Mouse (Mus musculus) cortical plate, adult 2 months (tissue): ENCODE data around the gene Smo.

Source experiments
- CTCF ChIP-seq: fragments of 200-500 bp; IDR thresholded peaks from 2 replicates; pipeline ENCODE4 v1.5.1; 2011; ENCODE audit warnings: mild to moderate bottlenecking, control low read depth, low read length; ENCODE audit not compliant: insufficient read depth; ENCODE audit errors: extremely low read depth
- POLR2A ChIP-seq: fragments of 200-500 bp; IDR thresholded peaks from 2 replicates; pipeline ENCODE4 v1.6.1; 2011; ENCODE audit warnings: mild to moderate bottlenecking, low read length, control low read depth; ENCODE audit not compliant: insufficient read depth; ENCODE audit errors: extremely low read depth

- TF ChIP-seq CTCF: no peak
- no peak for TF ChIP-seq POLR2A
These were observed 21.2 kb downstream of the Smo start for GRCm38 (mm10) chr6:29756476-29756875.
